Comparison of ENCODE assay signal across 10 mouse cellular contexts in the genomic region with DNA sequence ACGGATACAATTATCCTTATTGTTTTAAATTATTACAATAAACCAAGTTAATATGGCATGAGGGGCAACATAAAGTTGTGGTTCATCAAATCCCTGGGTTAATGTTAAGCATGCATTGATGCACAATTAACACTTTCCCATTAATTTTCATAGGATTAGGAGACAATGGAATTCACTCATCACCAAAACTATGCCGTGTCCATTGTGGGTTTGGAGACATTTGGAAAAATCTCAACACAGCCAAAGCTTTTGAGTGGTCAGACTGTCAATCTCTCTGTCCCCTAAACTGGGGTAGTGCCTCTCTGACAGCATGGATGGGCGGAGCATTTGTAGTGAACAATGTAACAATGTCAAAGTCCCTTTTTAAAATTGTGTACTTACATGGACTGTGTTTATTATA. TPM values are rescaled to one million over a fixed set of nuclear protein-coding genes. Genes with fewer than 3 reads are reported as not detected.
DNase-seq lines count a peak whose midpoint lies in the region; ATAC-seq and TF ChIP-seq lines count a peak whose summit lies in the region.
"Had no signal": no experiment of that assay in that cellular context is flagged by ENCODE, and none has a peak within 500 bp of the region (broad histone marks: within the 10 kb centered on the region; RNA-seq: fewer than 3 reads in every experiment).

No protein-coding gene starts in this region.

- H3K4me2 ChIP-seq in embryonic facial prominence, embryonic 13.5 days = peak overlapping the region; percentile 92
- H3K4me2 ChIP-seq in hindbrain, embryonic 16.5 days (ENCODE audit: low read length) = peak overlapping the region; percentile 88
- H3K4me2 ChIP-seq in midbrain, postnatal 0 days (ENCODE audit: low read depth, low read length, poor library complexity, severe bottlenecking) = peak overlapping the region; percentile 78

- WGBS in embryonic facial prominence, embryonic 13.5 days = 53% methylated on average over 3 of the region's 3 CpGs
- 34% methylated on average over 3 of the region's 3 CpGs for WGBS in hindbrain, embryonic 16.5 days
- WGBS in midbrain, postnatal 0 days = 34% methylated on average over 3 of the region's 3 CpGs

- peaks cover 32% of the 10 kb centered on the region for H3K4me1 ChIP-seq in embryonic facial prominence, embryonic 13.5 days
- peaks cover 12% of the 10 kb centered on the region for H3K4me1 ChIP-seq in hindbrain, embryonic 16.5 days (ENCODE audit: control insufficient read depth, insufficient read depth, low read depth, low read length)
- no peaks in the 10 kb centered on the region; the same call in 1 of the 2 replicates for H3K4me1 ChIP-seq in midbrain, postnatal 0 days (ENCODE audit: insufficient read depth, low read length)

- no peaks in the 10 kb centered on the region for H3K36me3 ChIP-seq in embryonic facial prominence, embryonic 13.5 days
- no peaks in the 10 kb centered on the region for H3K36me3 ChIP-seq in hindbrain, embryonic 16.5 days (ENCODE audit: control insufficient read depth, insufficient read depth, low read length)
- H3K36me3 ChIP-seq in midbrain, postnatal 0 days (ENCODE audit: insufficient read depth, low read length) = no peaks in the 10 kb centered on the region

- no peak for TF ChIP-seq CTCF in layer of hippocampus, adult 2 months (conservative IDR thresholded peaks at IDR 0.05)
- TF ChIP-seq CTCF in midbrain, postnatal 0 days (IDR thresholded peaks at IDR 0.05) = no peak

- H3K27me3 ChIP-seq in embryonic facial prominence, embryonic 13.5 days = no peaks in the 10 kb centered on the region
- H3K27me3 ChIP-seq in hindbrain, embryonic 16.5 days (replicated peaks; ENCODE audit: control insufficient read depth, insufficient read depth, low read length) = no peaks in the 10 kb centered on the region
- H3K27me3 ChIP-seq in midbrain, postnatal 0 days (ENCODE audit: insufficient read depth, low read length) = no peaks in the 10 kb centered on the region

- peak overlapping the region; percentile 89 for H3K4me3 ChIP-seq in layer of hippocampus, adult 2 months
- H3K4me3 ChIP-seq in embryonic facial prominence, embryonic 13.5 days = peak overlapping the region; percentile 91
- H3K4me3 ChIP-seq in hindbrain, embryonic 16.5 days (ENCODE audit: low read length) = peak overlapping the region; percentile 94
- peak overlapping the region; percentile 79; the same call in 1 of the 2 replicates for H3K4me3 ChIP-seq in midbrain, postnatal 0 days (ENCODE audit: low read depth, low read length)

- H3K27ac ChIP-seq in layer of hippocampus, adult 2 months = peak overlapping the region; percentile 94
- H3K27ac ChIP-seq in embryonic facial prominence, embryonic 13.5 days = no peak overlapping the region
- H3K27ac ChIP-seq in hindbrain, embryonic 16.5 days (ENCODE audit: low read depth, low read length) = no peak overlapping the region; the same call in 1 of the 2 replicates
- H3K27ac ChIP-seq in midbrain, postnatal 0 days (ENCODE audit: low read depth, low read length) = 0 out of 2 replicates have a peak overlapping the region, but pooled peaks have one; percentile 18

- H3K9me3 ChIP-seq in embryonic facial prominence, embryonic 13.5 days = no peaks in the 10 kb centered on the region
- H3K9me3 ChIP-seq in hindbrain, embryonic 16.5 days (ENCODE audit: control insufficient read depth, low read length) = no peaks in the 10 kb centered on the region
- no peaks in the 10 kb centered on the region for H3K9me3 ChIP-seq in midbrain, postnatal 0 days (ENCODE audit: low read length)

- ATAC-seq in embryonic facial prominence, embryonic 13.5 days (ENCODE audit: insufficient number of reproducible peaks, insufficient read depth, low FRiP score, low TSS enrichment, low read depth) = no peak
- no peak for ATAC-seq in hindbrain, embryonic 16.5 days
- no peak for ATAC-seq in midbrain, postnatal 0 days (ENCODE audit: low FRiP score)

- DNase-seq in layer of hippocampus, adult 2 months (ENCODE audit: low spot score in 2 of 2) = no peak
- no peak for DNase-seq in layer of hippocampus, adult 18-20 months (ENCODE audit: low spot score in 2 of 2)
- DNase-seq in midbrain, postnatal 0 days (ENCODE audit: low spot score) = no peak
- no peak for DNase-seq in cerebellum, postnatal 4 days (ENCODE audit: low spot score in 2 of 2)
- no peak for DNase-seq in frontal cortex, postnatal 25 days (ENCODE audit: low spot score in 2 of 2)
- DNase-seq in embryo, embryonic 9.5 days (ENCODE audit: extremely low spot score) = no peak
- DNase-seq: lung, postnatal 36 days; right cerebral cortex, postnatal 4 days had no signal

- no peak overlapping the region for H3K9ac ChIP-seq in embryonic facial prominence, embryonic 13.5 days
- no peak overlapping the region for H3K9ac ChIP-seq in hindbrain, embryonic 16.5 days (ENCODE audit: low read depth, low read length)
- H3K9ac ChIP-seq in midbrain, postnatal 0 days (replicated peaks; ENCODE audit: low read length, poor library complexity, severe bottlenecking) = no peak overlapping the region

RNA-seq across cellular contexts. Expression of gene Msi2, which starts 1.3 kb away (rescaled TPM):
- 100 to 1,000 TPM; 103 to 114 TPM for total RNA-seq in layer of hippocampus, adult 2 months (2021)
- 100 to 1,000 TPM; 110 to 113 TPM for total RNA-seq in layer of hippocampus, adult 18-20 months (2021)
- 18.7 and 19.0 TPM in 2 replicates for polyA plus RNA-seq in embryonic facial prominence, embryonic 13.5 days (2015; fragmentation: Nextera tagmentation; extraction: Ambion mirVana)
- polyA plus RNA-seq in hindbrain, embryonic 16.5 days (2015; fragmentation: Nextera tagmentation; extraction: Ambion mirVana) = 28.8 and 31.0 TPM in 2 replicates
- total RNA-seq in midbrain, postnatal 0 days (2014; rRNA removed) = 133 and 142 TPM in 2 replicates
- 21.6 and 26.9 TPM in 2 replicates for polyA plus RNA-seq in midbrain, postnatal 0 days (2015; fragmentation: Nextera tagmentation; extraction: Ambion mirVana)

Comparison
In these comparisons a context has a peak if more than half of its experiments do, and no peak if none do; other contexts are left out.
1. H3K27ac ChIP-seq: peak in layer of hippocampus, adult 2 months (single experiment) and midbrain, postnatal 0 days (single experiment); none in embryonic facial prominence, embryonic 13.5 days (single experiment) and hindbrain, embryonic 16.5 days (single experiment).
2. Peak in every context shown above with its lines, with median percentiles within 50 percentile points of each other: H3K4me3 ChIP-seq and H3K4me2 ChIP-seq.